Mouse (Mus musculus) bone marrow, adult 2 months (tissue): Measurements from ENCODE around the gene Mief2. TPM values are rescaled to one million over a fixed set of nuclear protein-coding genes. Genes with fewer than 3 reads are reported as not detected.

Experiments used
- H3K27ac ChIP-seq: fragments of 200-500 bp; 2 replicates; pipeline ENCODE4 v1.5.1; 2012; ENCODE audit warnings: low read depth, mild to moderate bottlenecking, control low read depth, inconsistent platforms, low read length; ENCODE audit not compliant: control insufficient read depth, poor library complexity, insufficient read depth
- H3K4me1 ChIP-seq: fragments of 200-500 bp; 2 replicates; pipeline ENCODE4 v1.6.1; 2011; ENCODE audit warnings: low read length; ENCODE audit not compliant: control insufficient read depth, insufficient read depth
- H3K4me3 ChIP-seq: fragments of 200-500 bp; replicated peaks from 2 replicates; pipeline ENCODE3; 2011; ENCODE audit warnings: mild to moderate bottlenecking, low read depth, low read length, control low read depth; ENCODE audit not compliant: control insufficient read depth
- CTCF ChIP-seq: fragments of 200-500 bp; IDR thresholded peaks from 2 replicates; pipeline ENCODE4 v1.5.1; 2011; ENCODE audit warnings: low read length, control low read depth; ENCODE audit not compliant: control insufficient read depth, insufficient read depth
- POLR2A ChIP-seq: fragments of 200-500 bp; IDR thresholded peaks from 2 replicates; pipeline ENCODE4 v1.6.1; 2011; ENCODE audit warnings: low read depth, mild to moderate bottlenecking, control low read depth, low read length, borderline replicate concordance; ENCODE audit not compliant: control insufficient read depth
- WGBS: fragments of 180-500 bp; shearing (Covaris S2); methylation state at CpG from one replicate; pipeline ENCODE4 v1.1.7; 2018; 5-methylcytosine and 5-hydroxymethylcytosine counted together
- polyA plus RNA-seq: library from polyadenylated mRNA; stranded (reverse); fragments of >200 nt; gene quantifications from 2 replicates; pipeline ENCODE4 v1.2.4, GENCODE M21; 2011; ENCODE audit warnings: low replicate concordance; ENCODE audit not compliant: missing spikeins, insufficient read depth, insufficient read length

Gene Mief2
- polyA plus RNA-seq, 1 experiment, result 11.7 TPM

DNA sequence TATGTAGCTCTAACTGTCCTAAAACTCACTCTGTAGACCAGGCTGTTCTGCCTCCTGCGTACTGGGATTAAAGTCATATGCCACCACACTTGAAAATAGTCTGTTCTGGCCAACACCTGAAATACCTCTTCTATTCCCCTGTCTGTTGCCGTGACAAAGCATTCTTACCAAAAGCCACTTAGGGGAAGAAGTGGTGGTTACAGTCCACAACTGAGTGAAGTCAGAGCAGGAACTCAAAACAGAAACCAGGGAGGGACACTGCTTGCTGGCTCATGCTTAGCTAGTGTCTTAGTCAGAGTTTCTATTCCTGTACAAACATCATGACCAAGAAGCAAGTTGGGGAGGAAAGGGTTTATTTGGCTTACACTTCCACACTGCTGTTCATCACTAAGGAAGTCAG lies 41.1 kb downstream of the Mief2 start:
- 14% methylated on average over 2 of the region's 2 CpGs for WGBS
- TF ChIP-seq CTCF (no peak), POLR2A (no peak)
- H3K4me1 ChIP-seq, result no peaks in the 10 kb centered on the region; the same call in 1 of the 2 replicates
- no peak overlapping the region for H3K27ac ChIP-seq
- no peak overlapping the region for H3K4me3 ChIP-seq

DNA sequence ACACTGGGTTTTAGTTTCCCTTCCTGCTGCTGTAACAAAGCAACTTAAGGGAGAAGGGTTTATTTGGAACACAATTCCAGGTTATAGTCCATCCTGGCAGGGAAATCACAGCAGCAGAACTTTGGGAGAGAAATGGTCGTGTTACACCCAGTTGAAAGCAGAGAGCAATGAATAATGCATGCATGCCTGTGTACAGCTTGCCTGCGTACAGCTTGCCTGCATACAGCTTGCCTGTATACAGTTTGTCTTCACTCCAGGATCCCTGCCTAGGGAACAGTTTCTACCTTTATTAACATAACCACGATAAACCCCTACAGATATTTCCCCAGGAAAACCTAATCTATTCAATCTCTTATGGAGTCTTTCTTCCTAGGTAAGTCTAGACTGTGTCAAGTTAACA lies 42.6 kb downstream of the Mief2 start:
- WGBS, result 84% methylated on average over 3 of the region's 3 CpGs
- TF ChIP-seq POLR2A (no peak), CTCF (no peak)
- no peaks in the 10 kb centered on the region; the same call in 1 of the 2 replicates for H3K4me1 ChIP-seq
- H3K4me3 ChIP-seq, result no peak overlapping the region
- no peak overlapping the region for H3K27ac ChIP-seq

DNA sequence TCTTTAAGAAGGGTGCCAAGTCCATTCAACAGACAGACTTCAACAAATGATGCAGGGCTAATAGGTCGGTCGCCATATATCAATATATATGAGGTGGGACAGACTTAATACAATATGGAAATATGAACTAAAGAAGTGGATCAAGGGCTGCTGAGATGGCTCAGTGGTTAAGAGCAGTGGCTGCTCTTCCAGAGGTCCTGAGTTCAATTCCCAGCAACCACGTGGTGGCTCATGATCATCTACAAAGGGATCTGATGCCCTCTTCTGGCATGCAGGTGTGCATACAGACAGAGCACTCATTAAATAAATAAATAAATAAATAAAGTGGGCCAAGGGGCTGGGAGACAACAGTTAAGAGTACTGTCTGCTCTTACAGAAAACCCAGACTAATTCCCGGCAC lies 44.0 kb downstream of the Mief2 start:
- Histone ChIP-seq H3K4me1 (no peaks in the 10 kb centered on the region; the same call in 1 of the 2 replicates), H3K4me3 (no peak overlapping the region), H3K27ac (no peak overlapping the region)
- WGBS, result 82% methylated on average over 4 of the region's 4 CpGs
- TF ChIP-seq POLR2A (no peak), CTCF (no peak)

DNA sequence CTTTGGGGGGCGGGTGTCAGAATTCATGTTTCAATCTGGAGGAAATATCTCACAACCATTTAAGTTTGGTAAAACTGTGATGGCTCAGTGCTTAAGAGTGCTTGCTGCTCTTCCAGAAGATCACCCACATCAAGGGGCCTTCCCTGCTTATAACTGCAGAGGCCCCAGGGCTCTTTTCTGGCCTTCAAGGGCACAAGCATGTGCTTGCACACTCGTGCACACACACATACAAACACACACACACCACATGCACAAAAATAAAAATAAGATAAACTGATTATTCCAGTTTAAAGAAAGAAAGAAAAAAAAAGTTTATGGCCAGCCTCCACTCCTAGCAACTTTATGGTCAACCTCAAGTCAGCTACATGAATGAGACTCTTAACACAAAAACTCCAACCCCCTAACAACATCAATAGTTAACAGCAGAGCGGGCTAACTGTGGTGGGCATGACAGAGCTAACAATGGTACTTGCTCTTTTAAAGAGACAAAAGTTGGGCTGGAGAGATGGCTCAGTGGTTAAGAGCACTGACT lies 46.0 kb downstream of the Mief2 start:
- 66% methylated on average over 3 of the region's 3 CpGs for WGBS
- no peak for TF ChIP-seq CTCF
- no peak for TF ChIP-seq POLR2A
- no peak overlapping the region for H3K4me3 ChIP-seq
- peaks cover 2% of the 10 kb centered on the region; the same call in 1 of the 2 replicates for H3K4me1 ChIP-seq
- no peak overlapping the region for H3K27ac ChIP-seq

DNA sequence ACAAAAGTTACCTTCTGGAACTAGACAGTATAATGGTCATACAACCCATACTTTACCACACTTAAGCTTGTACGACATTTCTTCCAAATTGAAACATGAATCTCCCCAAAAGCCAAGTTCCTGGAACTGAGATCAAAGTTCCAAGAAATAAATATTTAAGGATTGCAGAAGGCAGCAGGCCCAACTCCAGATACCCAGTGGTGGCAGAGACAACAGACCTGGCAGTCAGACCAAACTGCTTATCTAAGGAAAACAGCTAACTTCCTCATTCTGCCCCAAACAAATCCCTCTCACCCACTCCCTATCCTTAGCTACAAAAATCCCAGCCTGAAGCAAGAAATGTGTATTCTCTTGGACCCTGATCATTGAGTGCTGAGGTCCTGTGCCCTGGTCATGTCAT lies 46.6 kb downstream of the Mief2 start:
- TF ChIP-seq POLR2A, result no peak
- TF ChIP-seq CTCF, result no peak
- Histone ChIP-seq H3K27ac (no peak overlapping the region), H3K4me1 (peaks cover 5% of the 10 kb centered on the region), H3K4me3 (no peak overlapping the region)
- whole genome bisulfite sequencing, result 17% methylated on average over 1 of the region's 1 CpGs

DNA sequence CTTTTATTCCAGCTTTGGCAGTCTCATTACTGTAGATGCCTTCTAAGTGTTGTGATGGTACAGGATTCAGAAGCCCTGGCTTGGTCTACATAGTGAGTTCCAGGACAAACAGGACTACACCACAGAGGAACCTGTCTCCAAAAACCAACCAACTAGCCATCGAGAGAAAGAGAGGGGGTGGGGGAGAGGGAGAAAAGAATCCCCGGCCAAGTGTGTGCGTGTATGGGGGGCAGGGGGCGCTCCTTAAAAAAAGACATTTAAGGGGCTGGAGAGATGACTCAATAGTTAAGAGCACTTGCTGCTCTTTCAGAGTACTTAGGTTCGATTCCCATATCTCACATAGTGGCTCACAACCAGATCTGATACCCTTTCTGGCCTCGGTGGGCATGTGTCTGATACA lies 47.4 kb downstream of the Mief2 start:
- peaks cover 8% of the 10 kb centered on the region for H3K4me1 ChIP-seq
- H3K4me3 ChIP-seq, result no peak overlapping the region
- 47% methylated on average over 6 of the region's 6 CpGs for WGBS
- no peak overlapping the region for H3K27ac ChIP-seq
- TF ChIP-seq CTCF (no peak), POLR2A (no peak)

DNA sequence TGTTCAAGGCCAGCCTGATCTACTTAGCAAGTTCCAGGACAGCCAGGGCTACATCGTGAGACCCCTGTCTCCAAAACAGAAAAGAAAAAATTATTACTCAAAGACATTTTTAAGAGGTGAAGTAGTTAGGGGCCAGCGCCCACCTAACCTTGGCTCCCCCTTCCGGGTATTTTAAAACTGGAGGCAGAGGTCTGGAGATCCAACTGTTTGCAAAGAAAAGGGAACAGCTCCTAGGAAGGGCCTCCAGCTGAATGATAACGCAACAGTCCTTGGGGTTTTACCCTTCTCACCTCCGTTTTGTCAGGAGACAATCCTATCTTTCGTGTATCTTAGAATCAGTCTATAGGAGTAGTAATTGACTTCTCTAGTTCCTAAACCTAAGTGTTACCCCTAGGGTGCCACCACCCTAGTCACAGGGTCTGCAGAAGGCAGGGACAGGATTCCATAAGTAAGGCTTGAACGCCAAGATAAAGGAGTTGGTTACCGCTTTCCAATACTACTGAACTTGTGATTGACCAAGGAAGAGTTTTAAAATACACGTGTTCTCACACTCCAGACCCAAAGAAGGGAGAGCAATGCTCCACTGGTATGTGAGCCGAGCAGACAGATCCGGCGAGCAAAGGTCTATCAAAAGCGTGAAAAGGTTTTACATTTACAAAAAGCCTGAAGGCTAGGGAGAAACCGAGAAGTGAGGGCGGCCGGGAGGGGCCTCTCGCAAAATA lies 48.1 kb downstream of the Mief2 start:
- 2% methylated on average over 17 of the region's 17 CpGs for WGBS
- H3K27ac ChIP-seq, result peak overlapping the region; percentile 91
- TF ChIP-seq POLR2A, result no peak
- no peak for TF ChIP-seq CTCF
- H3K4me3 ChIP-seq, result peak overlapping the region; percentile 84
- peaks cover 11% of the 10 kb centered on the region for H3K4me1 ChIP-seq

DNA sequence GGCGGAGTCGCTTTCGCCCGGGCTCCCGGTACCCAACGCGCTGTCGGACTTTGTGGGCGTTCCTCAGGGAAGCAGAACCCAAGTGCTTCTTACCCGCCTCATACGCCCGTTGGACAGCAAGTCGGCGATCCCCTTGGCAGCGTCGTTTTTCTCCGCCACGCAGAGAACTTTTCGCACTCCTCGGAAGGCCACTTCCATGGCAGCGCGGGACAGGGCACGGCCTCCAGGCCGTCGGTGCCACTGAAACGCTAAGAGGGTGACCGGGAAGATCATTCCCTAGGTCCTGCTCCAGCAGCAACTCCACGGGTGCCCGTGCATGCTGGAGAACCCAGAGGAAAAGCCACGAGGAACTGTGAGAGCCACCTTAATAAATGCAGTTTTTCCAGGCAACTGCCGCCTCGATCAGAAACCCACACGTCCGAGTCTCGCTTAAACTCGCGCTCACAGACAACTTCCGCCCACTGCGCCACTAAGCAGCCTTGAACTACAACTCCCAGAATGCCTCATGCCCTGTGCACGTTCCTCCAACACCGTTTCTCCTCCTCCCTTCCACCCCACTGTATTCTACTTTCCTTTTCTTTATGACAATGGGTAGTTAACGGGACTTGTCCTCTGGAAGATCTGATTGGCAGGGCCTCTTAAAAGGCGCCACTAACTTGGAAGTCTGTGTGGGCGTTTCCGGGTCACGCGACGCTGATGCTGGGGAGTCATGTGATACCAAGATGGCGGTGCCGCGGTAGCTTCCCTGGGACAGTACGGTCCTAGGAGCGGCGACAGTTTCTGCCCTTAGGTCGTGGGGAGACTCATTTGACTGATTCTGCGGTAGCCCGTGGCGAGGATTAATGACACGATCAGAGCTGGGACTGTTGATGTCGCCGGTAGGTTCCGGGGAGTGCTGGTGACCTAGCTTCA lies 48.9 kb downstream of the Mief2 start, which contains the start of the genes Top3a and Smcr8:
Top3a (minus strand) TSS at position 537 of the 912 bp plus-strand sequence.
Smcr8 (plus strand) TSS at position 696 of the 912 bp plus-strand sequence.
- WGBS, result under 1% methylated on average over 62 of the region's 62 CpGs
- Histone ChIP-seq H3K4me3 (peak within 1 kb of the TSS; percentile 84), H3K4me1 (peaks cover 12% of the 10 kb centered on the region), H3K27ac (peak within 1 kb of the TSS; percentile 91)
- TF ChIP-seq CTCF (no peak), POLR2A (peak; percentile 84)
